Mouse (Mus musculus) testis, adult 2 months (tissue): ENCODE measurements around the gene Lhx9. TPM values are rescaled to one million over a fixed set of nuclear protein-coding genes. Genes with fewer than 3 reads are reported as not detected.

Source experiments
- H3K27ac ChIP-seq: fragments of 200-500 bp; 2 replicates; pipeline ENCODE4 v1.5.1; 2012; ENCODE audit warnings: low read depth, low read length; ENCODE audit not compliant: control insufficient read depth, insufficient read depth
- H3K27me3 ChIP-seq: fragments of 200-500 bp; 2 replicates; pipeline ENCODE4 v1.6.1; 2012; ENCODE audit warnings: mild to moderate bottlenecking, low read length, moderate library complexity; ENCODE audit not compliant: control insufficient read depth, insufficient read depth
- H3K36me3 ChIP-seq: fragments of 200-500 bp; 2 replicates; pipeline ENCODE4 v1.6.1; 2012; ENCODE audit warnings: mild to moderate bottlenecking, low read length; ENCODE audit not compliant: control insufficient read depth, insufficient read depth
- H3K4me1 ChIP-seq: fragments of 200-500 bp; 2 replicates; pipeline ENCODE4 v1.6.1; 2012; ENCODE audit warnings: low read length; ENCODE audit not compliant: control insufficient read depth, insufficient read depth
- H3K4me3 ChIP-seq: fragments of 200-500 bp; 2 replicates; pipeline ENCODE4 v1.5.1; 2012; ENCODE audit warnings: low read depth, mild to moderate bottlenecking, low read length, moderate library complexity, mixed read lengths; ENCODE audit not compliant: control insufficient read depth
- CTCF ChIP-seq: fragments of 200-500 bp; IDR thresholded peaks from 2 replicates; pipeline ENCODE4 v1.5.1; 2012; ENCODE audit warnings: low read depth, mild to moderate bottlenecking, inconsistent platforms, low read length, moderate library complexity; ENCODE audit not compliant: control insufficient read depth, insufficient read depth, insufficient replicate concordance
- POLR2A ChIP-seq: fragments of 200-500 bp; IDR thresholded peaks from 2 replicates; pipeline ENCODE4 v1.6.1; 2012; ENCODE audit warnings: low read depth, mild to moderate bottlenecking, inconsistent platforms, low read length, moderate library complexity; ENCODE audit not compliant: control insufficient read depth
- polyA plus RNA-seq: library from polyadenylated mRNA; depleted of rRNA; stranded (reverse); fragments of >200 nt; gene quantifications from 2 replicates; pipeline ENCODE4 v1.2.3, GENCODE M21; 2012

Lhx9 gene
- polyA plus RNA-seq, 1 experiment, result 0.52 TPM

DNA sequence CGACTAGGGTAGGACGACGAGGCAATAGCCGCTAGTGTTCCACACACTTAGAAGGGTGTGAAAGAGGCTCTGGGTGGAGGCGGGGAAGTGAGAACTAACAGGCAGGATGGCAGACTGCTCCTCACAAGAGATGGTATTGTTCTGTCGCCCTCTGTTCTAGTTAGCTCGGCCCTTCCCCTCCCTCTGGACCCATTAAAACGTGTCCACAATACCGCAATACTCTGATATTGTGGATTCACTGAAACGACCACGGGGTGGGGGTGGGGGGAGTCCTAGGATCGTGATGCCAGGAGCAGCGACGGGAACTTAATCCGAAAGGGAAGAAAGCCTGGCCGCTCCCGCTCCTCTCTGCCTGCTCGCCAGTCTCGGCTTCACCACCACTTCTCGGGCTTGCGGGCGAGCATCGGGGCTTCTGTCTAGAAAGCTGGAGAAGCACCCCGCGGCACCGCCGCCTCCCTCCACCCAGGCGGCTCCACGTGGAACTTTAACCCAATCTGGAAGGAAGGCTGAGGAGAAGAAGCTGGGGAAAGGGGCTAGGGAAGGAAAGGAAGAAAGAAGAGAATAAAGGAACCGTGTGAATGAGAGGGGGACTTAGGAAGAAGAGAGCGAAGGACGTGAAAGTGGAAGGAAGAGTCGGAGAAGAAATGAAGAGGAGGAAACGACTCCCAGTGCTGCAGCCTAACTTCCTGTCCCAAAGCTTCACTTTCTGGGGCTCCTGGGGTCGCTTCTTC lies 4.9 kb downstream of the Lhx9 start:
- Histone ChIP-seq H3K27me3 (peaks cover 13% of the 10 kb centered on the region), H3K36me3 (no peaks in the 10 kb centered on the region), H3K4me3 (peak overlapping the region; percentile 28), H3K27ac (no peak overlapping the region), H3K4me1 (peaks cover 21% of the 10 kb centered on the region)
- TF ChIP-seq POLR2A, result no peak
- no peak for TF ChIP-seq CTCF

GRCm38 (mm10) chr1:138842756-138843155 lies 5.6 kb downstream of the Lhx9 start:
- Histone ChIP-seq H3K4me1 (peaks cover 18% of the 10 kb centered on the region), H3K36me3 (no peaks in the 10 kb centered on the region), H3K4me3 (no peak overlapping the region), H3K27ac (no peak overlapping the region), H3K27me3 (peaks cover 13% of the 10 kb centered on the region)
- TF ChIP-seq CTCF, result no peak
- TF ChIP-seq POLR2A, result no peak

GRCm38 (mm10) chr1:138842315-138842714 lies 6.1 kb downstream of the Lhx9 start:
- H3K27me3 ChIP-seq, result peaks cover 13% of the 10 kb centered on the region
- peaks cover 17% of the 10 kb centered on the region for H3K4me1 ChIP-seq
- no peak overlapping the region for H3K4me3 ChIP-seq
- no peak for TF ChIP-seq CTCF
- no peak for TF ChIP-seq POLR2A
- no peak overlapping the region for H3K27ac ChIP-seq
- H3K36me3 ChIP-seq, result no peaks in the 10 kb centered on the region

GRCm38 (mm10) chr1:138841306-138842095 lies 6.9 kb downstream of the Lhx9 start:
- Histone ChIP-seq H3K4me3 (peak overlapping the region; percentile 68), H3K4me1 (peaks cover 12% of the 10 kb centered on the region), H3K36me3 (no peaks in the 10 kb centered on the region), H3K27me3 (peaks cover 11% of the 10 kb centered on the region), H3K27ac (no peak overlapping the region)
- TF ChIP-seq POLR2A (no peak), CTCF (no peak)

DNA sequence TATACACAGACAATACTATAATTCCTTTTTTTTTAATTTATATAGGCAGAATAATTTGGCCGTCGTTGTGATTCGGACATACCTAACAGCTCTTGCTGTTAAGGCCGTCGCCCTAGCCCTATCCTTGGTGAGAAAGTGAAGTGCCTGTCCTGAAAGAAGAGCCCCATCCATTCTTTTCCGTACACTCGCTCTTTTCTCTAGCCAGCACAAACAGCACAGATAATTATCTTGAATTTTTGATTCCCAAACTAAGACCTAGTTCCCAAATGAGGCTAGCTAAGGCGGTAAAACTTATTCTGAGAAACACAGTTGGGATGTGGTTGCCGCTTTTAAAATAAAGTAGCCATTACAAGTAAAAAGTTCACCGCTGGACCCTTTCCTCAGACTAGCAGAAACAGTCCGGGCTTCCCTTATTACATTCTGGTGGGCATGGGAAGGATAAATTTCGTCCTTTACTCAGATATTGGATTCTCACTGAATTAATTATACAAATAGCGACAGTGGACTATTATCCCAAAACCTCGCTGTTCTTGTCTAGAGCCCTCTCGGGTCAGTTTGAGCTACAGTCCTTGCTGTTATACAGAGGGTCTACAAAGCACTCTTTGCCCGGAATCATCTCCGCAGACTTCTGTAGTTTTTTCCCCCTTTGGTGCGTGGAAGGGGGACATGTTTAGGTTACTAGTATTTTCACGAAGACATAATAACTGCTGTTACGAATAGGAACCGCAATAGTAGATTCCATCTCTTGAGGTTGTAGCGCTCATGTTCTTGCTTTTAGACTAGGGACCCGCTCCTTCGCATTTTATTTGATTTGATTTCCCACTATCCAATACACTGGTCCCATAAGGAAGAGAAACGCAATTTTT lies 7.7 kb downstream of the Lhx9 start:
- H3K27ac ChIP-seq, result no peak overlapping the region
- peaks cover 12% of the 10 kb centered on the region for H3K4me1 ChIP-seq
- H3K4me3 ChIP-seq, result peak overlapping the region; percentile 68; the same call in 1 of the 2 replicates
- TF ChIP-seq CTCF (no peak), POLR2A (no peak)
- H3K36me3 ChIP-seq, result no peaks in the 10 kb centered on the region
- H3K27me3 ChIP-seq, result peaks cover 11% of the 10 kb centered on the region

- Histone ChIP-seq H3K4me1 (peaks cover 12% of the 10 kb centered on the region), H3K27me3 (peaks cover 11% of the 10 kb centered on the region), H3K27ac (no peak overlapping the region), H3K36me3 (no peaks in the 10 kb centered on the region), H3K4me3 (no peak overlapping the region)
- TF ChIP-seq CTCF (no peak), POLR2A (no peak)
These were observed 8.5 kb downstream of the Lhx9 start for GRCm38 (mm10) chr1:138839809-138840430.
